Mouse (Mus musculus) small intestine, adult 2 months (tissue): ENCODE measurements around the gene Prrt1.

Experiments
- CTCF ChIP-seq: fragments of 200-500 bp; IDR thresholded peaks from 2 replicates; pipeline ENCODE4 v1.5.1; 2012; ENCODE audit warnings: low read depth, mild to moderate bottlenecking, control low read depth, inconsistent platforms, low read length, moderate library complexity, mixed read lengths; ENCODE audit not compliant: insufficient replicate concordance, insufficient read length; ENCODE audit errors: extremely low read depth
- POLR2A ChIP-seq: fragments of 200-500 bp; IDR thresholded peaks from 2 replicates; pipeline ENCODE4 v1.6.1; 2012; ENCODE audit warnings: low read depth, mild to moderate bottlenecking, control low read depth, inconsistent platforms, low read length, moderate library complexity

DNA sequence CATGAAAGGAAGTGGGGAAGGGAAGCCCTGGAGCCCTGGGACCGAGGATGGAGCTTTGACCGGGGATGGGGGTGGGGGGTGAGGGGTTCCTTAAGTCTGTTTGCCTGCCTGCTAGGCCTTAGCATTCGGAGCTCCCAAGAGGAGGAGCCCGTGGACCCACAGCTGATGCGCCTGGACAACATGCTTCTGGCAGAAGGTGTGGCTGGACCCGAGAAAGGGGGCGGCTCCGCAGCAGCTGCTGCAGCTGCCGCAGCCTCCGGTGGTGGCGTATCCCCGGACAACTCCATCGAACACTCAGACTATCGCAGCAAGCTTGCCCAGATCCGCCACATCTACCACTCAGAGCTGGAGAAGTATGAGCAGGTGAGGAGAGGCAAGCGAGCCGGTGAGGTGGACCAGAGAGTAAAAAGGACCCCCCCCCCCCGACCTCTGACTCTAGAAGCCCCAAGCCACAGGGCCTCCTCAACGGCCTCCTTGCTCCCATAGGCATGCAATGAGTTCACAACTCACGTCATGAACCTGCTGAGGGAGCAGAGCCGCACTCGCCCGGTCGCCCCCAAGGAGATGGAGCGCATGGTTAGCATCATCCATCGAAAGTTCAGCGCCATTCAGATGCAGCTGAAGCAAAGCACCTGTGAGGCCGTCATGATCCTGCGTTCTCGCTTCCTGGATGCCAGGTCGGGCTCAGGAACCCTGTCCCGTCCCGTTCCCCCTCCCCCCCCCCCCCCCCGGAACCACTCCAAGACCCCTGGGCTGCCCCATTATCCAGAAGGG is 35.4 kb upstream of the Prrt1 start:
- TF ChIP-seq POLR2A, result no peak
- no peak for TF ChIP-seq CTCF
